Mouse (Mus musculus): Measurements from ENCODE around the gene Ppm1h. TPM values are rescaled to one million over a fixed set of nuclear protein-coding genes. Genes with fewer than 3 reads are reported as not detected.

Gene Ppm1h
- polyA plus RNA-seq, 1 experiment from 2014 or later: 20.3 TPM

- H3K4me1 ChIP-seq (replicated peaks): peaks cover 93% of the 10 kb centered on the region
- no peaks in the 10 kb centered on the region for H3K9me3 ChIP-seq
- WGBS: 7% methylated on average over 25 of the region's 26 CpGs
- ATAC-seq (ENCODE audit: low FRiP score): peak; percentile 7; the same call in 1 of the 2 replicates
- H3K36me3 ChIP-seq: no peaks in the 10 kb centered on the region
- H3K4me3 ChIP-seq: peak overlapping the region; percentile 15; the same call in 1 of the 2 replicates
- peak overlapping the region; percentile 98 for H3K27ac ChIP-seq
- peak overlapping the region; percentile 70 for H3K9ac ChIP-seq
- peak overlapping the region; percentile 43 for H3K4me2 ChIP-seq
- H3K27me3 ChIP-seq: no peaks in the 10 kb centered on the region
Observed at GRCm38 (mm10) chr10:122886055-122886915, 207.7 kb downstream of the Ppm1h start.

DNA sequence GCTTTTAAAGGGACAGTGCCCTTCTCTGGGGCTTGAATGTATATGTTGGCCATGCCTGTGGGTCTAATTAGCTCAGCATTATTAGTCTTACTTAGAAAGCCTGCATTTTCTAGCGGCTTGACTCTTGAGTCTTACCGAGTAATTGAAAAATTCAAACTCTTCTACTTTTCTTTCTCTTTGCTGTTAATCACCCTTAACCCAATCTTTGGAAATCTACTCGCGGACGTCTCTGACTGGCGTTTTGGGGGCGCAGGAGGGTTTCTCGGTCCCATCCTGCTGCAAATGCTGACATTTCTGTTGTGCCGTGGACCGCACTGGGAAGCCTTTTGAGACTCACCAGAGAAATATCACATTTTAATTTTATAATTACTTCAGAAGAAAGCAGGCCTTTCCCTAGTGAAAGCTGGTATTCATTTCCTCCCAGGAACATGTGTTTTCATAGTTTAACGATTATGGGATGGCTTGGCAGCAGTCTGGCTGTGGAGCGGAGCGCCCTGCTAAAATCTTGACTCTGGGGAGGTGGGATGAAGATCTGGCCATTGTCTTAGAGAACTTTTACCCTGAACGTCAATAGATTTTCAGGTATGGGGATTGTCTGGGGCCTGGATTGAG lies 208.5 kb downstream of the Ppm1h start:
- H3K27ac ChIP-seq: peak overlapping the region; percentile 98
- 24% methylated on average over 14 of the region's 14 CpGs for WGBS
- peaks cover 86% of the 10 kb centered on the region for H3K4me1 ChIP-seq (replicated peaks)
- H3K9ac ChIP-seq: peak overlapping the region; percentile 70
- H3K9me3 ChIP-seq: no peaks in the 10 kb centered on the region
- H3K4me2 ChIP-seq: peak overlapping the region; percentile 43
- no peak for ATAC-seq (ENCODE audit: low FRiP score)
- H3K27me3 ChIP-seq: no peaks in the 10 kb centered on the region
- H3K4me3 ChIP-seq: no peak overlapping the region
- no peaks in the 10 kb centered on the region for H3K36me3 ChIP-seq

DNA sequence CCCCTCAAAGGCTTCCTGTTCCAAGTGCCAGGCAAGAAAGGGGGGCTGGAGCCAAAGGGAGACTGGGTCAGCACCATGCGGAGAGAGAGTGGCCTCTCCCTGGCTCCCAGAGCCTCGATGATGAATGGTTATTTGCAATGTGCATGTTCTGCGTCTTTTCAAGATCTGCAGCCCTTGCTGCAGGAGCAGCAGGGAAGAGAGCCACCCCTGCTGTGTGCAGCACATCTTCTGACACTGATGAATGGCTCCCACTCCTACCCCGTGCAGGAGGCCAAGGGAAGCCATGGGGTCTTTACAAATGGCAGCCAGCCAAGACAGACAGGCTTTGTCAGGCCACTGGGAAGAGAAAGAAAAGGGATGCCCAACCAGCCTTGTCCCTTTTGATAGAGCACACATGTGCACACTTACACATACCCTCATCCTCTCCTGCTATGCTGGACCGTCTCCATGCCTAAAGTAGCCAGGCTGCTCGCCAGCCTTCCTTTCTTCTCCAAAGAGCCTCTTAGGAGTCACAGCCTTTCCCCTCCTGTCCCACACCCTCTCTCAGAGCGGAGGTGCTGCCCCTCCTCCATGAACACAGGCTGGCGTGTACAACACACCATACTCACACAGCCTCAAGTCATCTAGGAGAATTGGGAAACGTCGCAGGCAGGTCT lies 209.1 kb downstream of the Ppm1h start:
- WGBS: 12% methylated on average over 10 of the region's 10 CpGs
- Histone ChIP-seq H3K27me3 (no peaks in the 10 kb centered on the region), H3K9ac (peak overlapping the region; percentile 70), H3K4me3 (no peak overlapping the region), H3K4me1 (replicated peaks) (peaks cover 81% of the 10 kb centered on the region), H3K9me3 (no peaks in the 10 kb centered on the region), H3K27ac (peak overlapping the region; percentile 98), H3K4me2 (peak overlapping the region; percentile 43), H3K36me3 (no peaks in the 10 kb centered on the region)
- peak; percentile 78 for ATAC-seq (ENCODE audit: low FRiP score)

DNA sequence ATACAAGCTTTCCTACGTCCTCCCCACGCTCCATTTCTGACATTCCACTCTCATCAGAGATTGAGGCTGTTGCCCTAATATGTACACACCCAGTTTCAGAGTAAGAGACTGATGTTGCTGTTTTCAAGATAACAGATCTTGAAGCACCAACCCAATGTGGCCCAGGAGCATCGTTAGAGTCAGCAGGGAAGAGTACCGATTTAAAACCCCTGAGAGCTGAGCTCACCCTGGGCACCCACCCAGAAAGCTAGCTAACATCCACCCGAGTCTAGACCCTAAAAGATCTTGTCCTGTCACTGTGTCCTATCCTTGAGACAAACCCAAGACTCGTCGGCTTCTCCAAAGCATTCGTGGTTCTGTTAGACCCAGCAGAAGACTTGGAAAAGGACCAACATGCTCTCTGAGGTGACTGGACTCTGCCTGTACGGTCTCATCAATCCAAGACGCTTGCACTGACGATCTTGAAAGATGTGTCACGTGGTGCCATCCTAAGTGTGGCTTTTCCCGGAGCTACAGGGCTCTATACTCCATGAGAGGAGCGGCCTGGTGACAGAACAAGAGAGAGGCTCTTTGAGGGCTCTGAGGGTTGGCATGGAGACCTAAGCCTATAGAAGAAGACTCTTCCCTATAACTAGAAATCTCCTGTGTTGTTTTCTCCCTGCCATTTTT lies 212.3 kb downstream of the Ppm1h start:
- WGBS: 87% methylated on average over 14 of the region's 14 CpGs

DNA sequence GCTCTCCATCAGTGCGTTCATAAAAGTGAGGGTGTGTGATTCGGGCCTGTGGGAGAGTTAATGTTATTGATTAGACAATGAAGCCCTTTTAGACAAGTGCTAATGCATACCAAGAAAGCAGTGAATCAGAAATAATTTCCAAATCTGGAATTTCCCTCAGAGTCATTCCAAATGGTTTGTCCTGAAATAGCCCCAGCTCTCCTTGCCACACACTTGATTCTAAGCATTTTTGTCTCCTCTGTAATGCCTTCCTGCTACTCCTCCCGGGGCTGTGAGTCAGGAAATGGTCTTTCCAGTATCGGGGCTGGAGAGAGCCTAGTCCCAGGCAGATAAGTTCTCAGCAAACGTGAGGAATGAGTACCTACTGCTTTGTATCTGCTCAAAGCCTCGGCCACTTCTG lies 212.9 kb downstream of the Ppm1h start:
- Histone ChIP-seq H3K36me3 (no peaks in the 10 kb centered on the region), H3K4me2 (no peak overlapping the region), H3K4me1 (replicated peaks) (peaks cover 60% of the 10 kb centered on the region), H3K9ac (no peak overlapping the region), H3K9me3 (no peaks in the 10 kb centered on the region), H3K4me3 (no peak overlapping the region), H3K27me3 (no peaks in the 10 kb centered on the region), H3K27ac (no peak overlapping the region)
- no peak for ATAC-seq (ENCODE audit: low FRiP score)
- 63% methylated on average over 6 of the region's 6 CpGs for WGBS

More for the DNA sequence above, 212.3 kb downstream of the Ppm1h start:
- no peak overlapping the region for H3K4me2 ChIP-seq
- no peak overlapping the region for H3K9ac ChIP-seq
- no peak for ATAC-seq (ENCODE audit: low FRiP score)
- H3K4me3 ChIP-seq: no peak overlapping the region
- no peaks in the 10 kb centered on the region for H3K27me3 ChIP-seq
- no peaks in the 10 kb centered on the region for H3K36me3 ChIP-seq
- H3K27ac ChIP-seq: peak overlapping the region; percentile 98
- no peaks in the 10 kb centered on the region for H3K9me3 ChIP-seq
- H3K4me1 ChIP-seq (replicated peaks): peaks cover 66% of the 10 kb centered on the region

DNA sequence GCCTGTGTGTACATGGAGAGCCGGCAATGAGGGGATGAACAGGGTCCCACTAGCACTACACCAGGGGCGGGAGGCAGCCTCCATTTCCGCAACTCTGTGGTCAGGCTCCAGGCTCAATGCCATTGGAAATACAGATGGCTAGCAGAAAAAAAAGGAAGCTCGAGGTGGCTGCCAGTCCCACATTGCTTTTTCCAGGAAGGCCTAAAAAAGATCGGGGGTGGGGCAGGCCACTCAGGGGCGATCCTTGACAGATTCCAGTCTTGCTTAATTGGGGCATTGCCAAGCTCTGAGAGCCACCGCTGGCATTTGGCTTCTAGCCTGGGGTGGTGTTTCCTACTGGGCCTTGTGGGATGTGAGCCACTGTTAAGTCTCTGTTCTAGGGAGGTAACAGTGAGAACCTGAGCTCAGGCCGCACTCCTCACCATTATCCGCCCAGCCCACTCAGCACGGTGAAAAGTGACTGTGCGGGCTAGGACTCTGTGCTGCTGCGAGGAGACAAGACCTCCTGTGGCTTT lies 216.1 kb downstream of the Ppm1h start:
- WGBS: 62% methylated on average over 12 of the region's 12 CpGs
- H3K4me2 ChIP-seq: no peak overlapping the region
- peak overlapping the region; percentile 71 for H3K27ac ChIP-seq
- H3K9ac ChIP-seq: no peak overlapping the region
- no peaks in the 10 kb centered on the region for H3K9me3 ChIP-seq
- H3K4me1 ChIP-seq (replicated peaks): peaks cover 30% of the 10 kb centered on the region
- H3K27me3 ChIP-seq: no peaks in the 10 kb centered on the region
- peak; percentile 67 for ATAC-seq (ENCODE audit: low FRiP score)
- H3K4me3 ChIP-seq: no peak overlapping the region
- no peaks in the 10 kb centered on the region for H3K36me3 ChIP-seq

- no peaks in the 10 kb centered on the region for H3K27me3 ChIP-seq
- H3K4me1 ChIP-seq (replicated peaks): peaks cover 30% of the 10 kb centered on the region
- no peak overlapping the region for H3K4me3 ChIP-seq
- H3K9ac ChIP-seq: no peak overlapping the region
- H3K36me3 ChIP-seq: no peaks in the 10 kb centered on the region
- H3K27ac ChIP-seq: peak overlapping the region; percentile 71
- WGBS: 74% methylated on average over 12 of the region's 12 CpGs
- 0 out of 2 replicates have a peak, but pooled peaks have one; percentile 12 for ATAC-seq (ENCODE audit: low FRiP score)
- H3K9me3 ChIP-seq: no peaks in the 10 kb centered on the region
- H3K4me2 ChIP-seq: no peak overlapping the region
Observed at GRCm38 (mm10) chr10:122895121-122895770, 216.7 kb downstream of the Ppm1h start.

DNA sequence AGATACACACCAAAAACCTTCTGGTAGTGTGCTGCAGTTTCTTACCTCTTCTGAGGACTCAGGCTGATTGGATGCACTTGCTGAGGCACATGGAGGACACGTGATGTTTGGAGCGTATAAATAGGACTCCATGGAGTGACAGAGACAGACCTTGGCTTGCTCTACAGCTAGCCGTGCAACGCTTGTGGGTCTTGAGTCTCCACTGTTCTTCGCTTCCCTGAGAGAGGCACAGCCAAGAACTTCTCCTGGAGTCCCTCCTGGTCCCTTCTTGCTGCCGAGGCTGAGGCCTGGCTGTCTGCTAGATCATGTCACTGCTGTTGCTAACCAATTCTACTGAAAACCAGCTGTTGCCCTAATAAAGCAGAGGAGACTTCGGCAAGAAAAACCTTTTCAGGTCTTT lies 221.4 kb downstream of the Ppm1h start:
- WGBS: 74% methylated on average over 7 of the region's 7 CpGs
- ATAC-seq (ENCODE audit: low FRiP score): no peak

GRCm38 (mm10) chr10:122900466-122900865 lies 221.9 kb downstream of the Ppm1h start:
- 76% methylated on average over 1 of the region's 1 CpGs for WGBS
- Histone ChIP-seq H3K4me2 (no peak overlapping the region), H3K9me3 (no peaks in the 10 kb centered on the region), H3K9ac (no peak overlapping the region), H3K36me3 (no peaks in the 10 kb centered on the region), H3K4me1 (replicated peaks) (peaks cover 29% of the 10 kb centered on the region), H3K27me3 (no peaks in the 10 kb centered on the region), H3K27ac (peak overlapping the region; percentile 53), H3K4me3 (no peak overlapping the region)
- ATAC-seq (ENCODE audit: low FRiP score): no peak

More for the DNA sequence above, 221.4 kb downstream of the Ppm1h start:
- H3K4me2 ChIP-seq: no peak overlapping the region
- H3K36me3 ChIP-seq: no peaks in the 10 kb centered on the region
- no peak overlapping the region for H3K4me3 ChIP-seq
- peaks cover 34% of the 10 kb centered on the region for H3K4me1 ChIP-seq (replicated peaks)
- H3K27ac ChIP-seq: peak overlapping the region; percentile 53
- no peaks in the 10 kb centered on the region for H3K9me3 ChIP-seq
- H3K27me3 ChIP-seq: no peaks in the 10 kb centered on the region
- H3K9ac ChIP-seq: no peak overlapping the region

DNA sequence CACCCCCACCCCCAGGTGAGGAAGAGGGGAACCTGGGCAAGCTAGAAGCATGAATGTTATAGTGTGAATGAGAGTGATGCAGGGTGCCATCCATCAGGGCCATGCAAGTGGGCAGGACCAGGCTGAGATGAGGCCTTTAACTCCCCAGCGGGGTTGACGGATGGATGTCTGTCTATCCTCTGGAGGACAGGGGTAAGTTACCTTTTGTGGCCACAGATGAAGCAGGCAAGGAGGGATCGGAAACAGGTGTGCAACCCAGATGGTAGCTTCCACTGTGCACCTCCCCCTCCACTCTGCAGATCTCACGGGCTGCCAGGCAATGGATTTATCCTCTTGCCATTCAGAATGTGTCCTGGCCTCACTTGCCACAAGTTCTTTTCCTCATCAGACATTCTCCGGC lies 222.8 kb downstream of the Ppm1h start:
- Histone ChIP-seq H3K27me3 (no peaks in the 10 kb centered on the region), H3K36me3 (no peaks in the 10 kb centered on the region), H3K4me3 (no peak overlapping the region), H3K4me1 (replicated peaks) (peaks cover 28% of the 10 kb centered on the region), H3K9me3 (no peaks in the 10 kb centered on the region), H3K4me2 (no peak overlapping the region), H3K27ac (peak overlapping the region; percentile 53; the same call in 1 of the 2 replicates), H3K9ac (no peak overlapping the region)
- ATAC-seq (ENCODE audit: low FRiP score): no peak
- WGBS: 66% methylated on average over 5 of the region's 5 CpGs

- H3K9me3 ChIP-seq: no peaks in the 10 kb centered on the region
- H3K27me3 ChIP-seq: no peaks in the 10 kb centered on the region
- peaks cover 28% of the 10 kb centered on the region for H3K4me1 ChIP-seq (replicated peaks)
- WGBS: 85% methylated on average over 9 of the region's 9 CpGs
- H3K4me2 ChIP-seq: no peak overlapping the region
- no peak overlapping the region for H3K27ac ChIP-seq
- H3K9ac ChIP-seq: no peak overlapping the region
- no peaks in the 10 kb centered on the region for H3K36me3 ChIP-seq
- no peak overlapping the region for H3K4me3 ChIP-seq
- no peak for ATAC-seq (ENCODE audit: low FRiP score)
Observed at GRCm38 (mm10) chr10:122909406-122910032, 231.0 kb downstream of the Ppm1h start.
